Mouse (Mus musculus) midbrain, embryonic 14.5 days (tissue): ENCODE results near the gene Atp10b. TPM values are rescaled to one million over a fixed set of nuclear protein-coding genes. Genes with fewer than 3 reads are reported as not detected.
"Not testable (repeated sequence)": the region's sequence is repeated elsewhere in the genome, so short reads cannot be mapped to it uniquely, and the experiment has no call there.

Experiments used
- ATAC-seq: fragments of 200-750 bp; cut with Nextera tagmentation; 2 replicates; pipeline ENCODE4 v1.8.0; 2017; ENCODE audit warnings: moderate number of reproducible peaks, moderate library complexity; ENCODE audit not compliant: low FRiP score, low TSS enrichment
- DNase-seq: peaks from one replicate; pipeline ENCODE4 v3.0.0-alpha.2; 2015
- H3K27ac ChIP-seq: fragments of 300-500 bp; sonication (generic); replicated peaks from 2 replicates; pipeline ENCODE4 v1.5.1; 2014; ENCODE audit warnings: mild to moderate bottlenecking, low read depth, low read length, moderate library complexity
- H3K27me3 ChIP-seq: fragments of 300-500 bp; sonication (generic); 2 replicates; pipeline ENCODE4 v1.6.1; 2014; ENCODE audit warnings: low read length, control low read depth, mixed read lengths; ENCODE audit not compliant: control insufficient read depth, insufficient read depth
- H3K36me3 ChIP-seq: fragments of 300-500 bp; sonication (generic); 2 replicates; pipeline ENCODE4 v1.6.1; 2014; ENCODE audit warnings: low read length, control low read depth; ENCODE audit not compliant: control insufficient read depth, insufficient read depth
- H3K4me1 ChIP-seq: fragments of 300-500 bp; sonication (generic); 2 replicates; pipeline ENCODE4 v1.6.1; 2014; ENCODE audit warnings: mild to moderate bottlenecking, antibody characterized with exemption, low read length, control low read depth; ENCODE audit not compliant: control insufficient read depth, insufficient read depth
- H3K4me2 ChIP-seq: fragments of 300-500 bp; sonication (generic); 2 replicates; pipeline ENCODE4 v1.6.1; 2014; ENCODE audit warnings: mild to moderate bottlenecking, low read length, moderate library complexity
- H3K4me3 ChIP-seq: fragments of 300-500 bp; sonication (generic); replicated peaks from 2 replicates; pipeline ENCODE4 v1.5.1; 2014; ENCODE audit warnings: low read depth, low read length
- H3K9ac ChIP-seq: fragments of 300-500 bp; sonication (generic); replicated peaks from 2 replicates; pipeline ENCODE4 v1.6.1; 2014; ENCODE audit warnings: mild to moderate bottlenecking, low read length, moderate library complexity
- H3K9me3 ChIP-seq: fragments of 300-500 bp; sonication (generic); 2 replicates; pipeline ENCODE4 v1.6.1; 2016; ENCODE audit warnings: low read length, control low read depth, mixed read lengths; ENCODE audit not compliant: control insufficient read depth
- WGBS: fragments of 180-500 bp; shearing (Covaris S2); extraction: QIAGEN DNeasy Blood & Tissue Kit; methylation state at CpG from one replicate; pipeline ENCODE4 v1.1.7; 2014; 5-methylcytosine and 5-hydroxymethylcytosine counted together
- polyA plus RNA-seq: library from polyadenylated mRNA; unstranded; fragments of >200 nt; fragmentation: Nextera tagmentation; extraction: Ambion mirVana; gene quantifications from 2 replicates; pipeline ENCODE4 v1.2.1, GENCODE M21; 2014

The Atp10b gene
- polyA plus RNA-seq, result 0.23 and 0.29 TPM in 2 replicates

DNA sequence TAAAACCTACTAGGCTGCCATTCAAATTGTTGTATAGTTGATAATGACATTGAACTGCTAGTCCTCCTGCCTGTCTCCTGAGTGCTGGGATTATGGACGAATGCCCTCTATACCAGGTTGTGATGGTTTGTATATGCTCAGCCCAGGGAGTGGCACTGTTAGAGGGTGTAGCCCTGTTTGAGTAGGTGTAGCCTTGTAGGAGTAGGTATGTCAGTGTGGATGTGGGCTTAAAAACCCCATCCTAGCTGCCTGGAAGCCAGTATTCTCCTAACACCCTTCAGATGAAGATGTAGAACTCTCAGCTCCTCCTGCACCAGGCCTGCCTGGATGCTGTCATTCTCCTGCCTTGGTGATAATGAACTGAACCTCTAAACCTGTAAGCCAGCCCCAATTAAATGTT, at the start of gene Atp10b:
Atp10b (plus strand) TSS at position 301 of the 400 bp plus-strand sequence.
- Histone ChIP-seq H3K27me3 (no peaks in the 10 kb centered on the region), H3K9me3 (no peaks in the 10 kb centered on the region), H3K36me3 (no peaks in the 10 kb centered on the region), H3K4me3 (no peak within 1 kb of the TSS), H3K4me1 (no peaks in the 10 kb centered on the region), H3K27ac (no peak within 1 kb of the TSS), H3K9ac (no peak within 1 kb of the TSS), H3K4me2 (no peak within 1 kb of the TSS)
- 62% methylated on average over 1 of the region's 1 CpGs for WGBS
- ATAC-seq (no peak), DNase-seq (no peak)

DNA sequence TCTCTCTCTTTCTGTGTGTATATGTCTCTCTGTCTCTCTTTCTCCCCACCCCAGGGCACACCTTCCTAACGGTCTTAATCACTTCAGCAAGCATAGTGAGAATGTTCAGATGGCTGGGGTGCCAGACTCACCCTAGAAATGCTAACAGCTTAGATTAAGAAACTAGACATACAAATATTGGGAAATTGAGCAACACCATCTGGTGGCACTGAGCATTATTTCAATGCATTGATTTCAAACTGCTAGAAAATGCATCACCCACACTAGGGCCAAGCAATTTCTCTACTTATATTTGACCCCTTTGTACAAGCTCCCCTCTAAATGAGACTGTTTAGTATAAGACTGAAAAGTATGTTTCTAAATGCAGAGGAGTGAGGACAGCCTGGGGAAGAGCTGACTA, 48.3 kb upstream of the Atp10b start:
- no peak overlapping the region for H3K27ac ChIP-seq
- DNase-seq (peak; percentile 21), ATAC-seq (no peak)
- no peaks in the 10 kb centered on the region for H3K27me3 ChIP-seq
- H3K36me3 ChIP-seq, result no peaks in the 10 kb centered on the region
- H3K9ac ChIP-seq, result no peak overlapping the region
- no peak overlapping the region for H3K4me3 ChIP-seq
- H3K4me1 ChIP-seq, result no peaks in the 10 kb centered on the region
- H3K9me3 ChIP-seq, result no peaks in the 10 kb centered on the region
- 74% methylated on average over 1 of the region's 1 CpGs for WGBS
- no peak overlapping the region for H3K4me2 ChIP-seq

DNA sequence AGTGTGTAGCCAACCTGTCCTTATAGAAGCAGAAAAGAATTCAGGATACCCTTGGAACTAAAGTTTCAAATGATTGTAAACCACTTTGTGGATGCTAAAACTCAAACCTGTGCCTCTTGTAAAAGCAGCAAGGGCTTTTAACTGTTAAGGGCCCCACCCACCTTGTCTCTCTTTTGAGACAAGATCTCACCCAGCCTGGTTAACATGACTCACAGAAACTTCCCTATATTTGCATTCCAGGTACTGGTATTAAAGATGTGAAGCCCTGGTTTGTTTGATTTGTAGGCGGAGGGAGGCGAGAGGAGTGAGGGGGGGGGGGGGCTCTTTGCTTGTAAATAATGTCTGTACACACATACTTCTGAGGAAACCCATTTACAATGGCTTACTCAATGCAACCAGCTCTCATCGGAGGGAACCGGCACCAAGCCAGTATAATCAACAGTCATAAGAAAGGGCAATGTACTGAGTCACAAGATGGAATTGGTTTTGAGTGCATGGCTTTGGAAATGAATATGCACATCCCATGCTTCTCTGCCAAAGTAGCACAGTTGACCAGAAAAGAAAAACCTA, 23.7 kb upstream of the Atp10b start:
- no peaks in the 10 kb centered on the region for H3K27me3 ChIP-seq
- ATAC-seq, result no peak
- H3K9ac ChIP-seq, result no peak overlapping the region
- no peaks in the 10 kb centered on the region for H3K36me3 ChIP-seq
- no peak overlapping the region for H3K27ac ChIP-seq
- H3K4me1 ChIP-seq, result no peaks in the 10 kb centered on the region
- no peak overlapping the region for H3K4me2 ChIP-seq
- H3K9me3 ChIP-seq, result no peaks in the 10 kb centered on the region; the same call in 1 of the 2 replicates
- H3K4me3 ChIP-seq, result no peak overlapping the region
- WGBS, result 92% methylated on average over 4 of the region's 4 CpGs
- DNase-seq, result no peak

DNA sequence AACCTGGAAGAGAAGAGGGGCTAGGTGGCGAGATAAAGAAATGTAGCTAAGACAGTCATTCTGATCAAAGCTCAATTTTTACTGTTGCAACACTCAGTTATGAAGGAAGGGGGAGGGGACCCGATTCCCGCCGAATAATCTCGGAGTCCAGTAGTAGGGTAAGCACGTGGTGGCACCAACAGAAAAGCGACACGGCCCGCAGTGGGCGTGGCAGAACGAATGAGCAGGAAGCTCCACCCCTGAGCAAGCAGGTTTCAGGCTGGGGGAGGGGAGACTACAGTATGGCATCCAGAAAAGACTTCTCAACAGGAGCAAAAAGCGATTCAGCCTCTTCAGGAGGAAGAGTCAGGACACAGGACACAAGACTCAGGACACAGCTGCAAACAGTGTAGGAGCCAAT, 23.1 kb upstream of the Atp10b start:
- H3K27me3 ChIP-seq, H3K36me3 ChIP-seq, DNase-seq, ATAC-seq, H3K27ac ChIP-seq, H3K9ac ChIP-seq, H3K9me3 ChIP-seq, H3K4me1 ChIP-seq, H3K4me3 ChIP-seq, H3K4me2 ChIP-seq: not testable (repeated sequence)
- 82% methylated on average over 12 of the region's 12 CpGs for WGBS

DNA sequence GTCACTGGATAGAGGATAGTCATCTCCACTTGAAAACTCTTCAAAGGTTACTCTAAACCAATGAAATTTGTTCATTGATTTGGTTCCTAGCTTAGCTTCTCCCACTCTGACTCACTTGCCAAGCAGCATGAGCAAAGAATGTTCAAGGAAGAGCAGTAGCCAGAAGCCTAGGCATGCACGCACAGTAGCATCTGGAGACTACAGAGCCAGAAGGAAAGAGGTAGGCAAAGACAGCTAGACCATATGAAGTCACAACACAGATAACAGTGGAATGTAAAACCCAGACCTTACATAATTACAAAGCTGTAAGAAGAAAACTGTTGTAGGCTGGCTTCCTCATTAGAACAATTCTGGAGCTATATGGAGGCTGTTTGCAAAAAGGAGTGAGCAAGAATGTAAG, 8.4 kb upstream of the Atp10b start:
- no peaks in the 10 kb centered on the region for H3K27me3 ChIP-seq
- no peak overlapping the region for H3K9ac ChIP-seq
- no peak for ATAC-seq
- DNase-seq, result no peak
- no peak overlapping the region for H3K4me2 ChIP-seq
- no peak overlapping the region for H3K4me3 ChIP-seq
- no peak overlapping the region for H3K27ac ChIP-seq
- WGBS, result 96% methylated on average over 1 of the region's 1 CpGs
- no peaks in the 10 kb centered on the region for H3K36me3 ChIP-seq
- H3K4me1 ChIP-seq, result no peaks in the 10 kb centered on the region
- no peaks in the 10 kb centered on the region for H3K9me3 ChIP-seq

DNA sequence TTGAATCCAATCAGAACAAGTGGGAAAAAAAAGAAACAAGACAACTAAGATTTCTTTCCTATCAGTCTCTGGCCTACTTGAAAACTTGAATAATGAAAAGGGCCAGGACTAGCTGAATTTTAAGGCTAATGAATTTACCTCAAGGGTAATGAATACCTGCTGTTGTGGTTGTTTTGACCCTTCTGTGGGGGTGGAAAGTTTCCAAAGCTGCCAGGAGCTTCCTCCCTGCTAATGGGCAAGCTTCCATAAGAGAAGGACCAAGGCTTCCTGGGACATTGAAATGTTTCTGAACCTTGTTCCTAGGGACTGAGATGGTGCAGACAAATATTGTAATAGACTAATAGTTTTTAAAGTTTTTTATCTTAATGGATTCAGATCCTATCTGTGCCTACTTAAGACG, 6.9 kb upstream of the Atp10b start:
- Histone ChIP-seq H3K4me3 (no peak overlapping the region), H3K4me1 (no peaks in the 10 kb centered on the region), H3K27me3 (no peaks in the 10 kb centered on the region), H3K9me3 (no peaks in the 10 kb centered on the region), H3K9ac (no peak overlapping the region), H3K27ac (no peak overlapping the region), H3K36me3 (no peaks in the 10 kb centered on the region), H3K4me2 (no peak overlapping the region)
- ATAC-seq (no peak), DNase-seq (no peak)
- 95% methylated on average over 1 of the region's 1 CpGs for WGBS

DNA sequence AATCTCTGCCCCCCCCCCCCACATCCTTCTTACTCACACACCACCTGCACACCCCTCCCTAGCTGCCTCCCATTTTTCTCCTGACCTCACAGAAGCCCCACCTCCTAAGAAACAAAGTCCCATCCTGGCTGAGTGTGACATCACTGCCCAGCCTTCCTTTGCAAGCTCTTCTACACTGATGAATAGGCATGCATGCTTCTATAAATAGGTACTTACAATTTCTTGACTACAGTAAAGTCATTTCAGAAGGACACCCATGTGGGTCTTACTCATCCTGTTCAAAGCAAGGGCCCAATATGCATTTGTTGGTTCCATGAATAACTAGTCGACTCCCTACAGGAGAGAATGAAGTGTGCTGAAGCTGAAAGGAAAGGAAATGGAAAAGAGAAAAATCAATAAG, 5.5 kb upstream of the Atp10b start:
- Histone ChIP-seq H3K4me2 (no peak overlapping the region), H3K27me3 (no peaks in the 10 kb centered on the region), H3K4me1 (no peaks in the 10 kb centered on the region), H3K27ac (no peak overlapping the region), H3K9me3 (no peaks in the 10 kb centered on the region), H3K36me3 (no peaks in the 10 kb centered on the region), H3K4me3 (no peak overlapping the region), H3K9ac (no peak overlapping the region)
- DNase-seq (no peak), ATAC-seq (no peak)
- 95% methylated on average over 1 of the region's 1 CpGs for WGBS

DNA sequence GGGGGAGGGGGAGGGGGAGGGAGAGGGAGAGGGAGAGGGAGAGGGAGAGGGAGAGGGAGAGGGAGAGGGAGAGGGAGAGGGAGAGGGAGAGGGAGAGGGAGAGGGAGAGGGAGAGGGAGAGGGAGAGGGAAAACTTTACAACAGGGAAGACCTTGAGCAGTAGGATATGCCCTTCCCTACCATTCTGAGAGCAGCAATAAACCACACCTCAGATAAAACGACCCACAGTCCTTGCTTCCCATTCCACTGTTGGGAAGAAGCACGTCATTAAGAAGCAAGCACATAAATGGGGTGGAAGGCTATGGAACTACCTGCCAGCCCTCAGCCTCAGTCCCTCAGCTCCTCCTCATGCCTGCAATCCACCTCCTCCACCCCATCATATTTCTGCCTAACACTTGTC, 4.8 kb upstream of the Atp10b start:
- WGBS, result 73% methylated on average over 2 of the region's 2 CpGs
- DNase-seq, H3K27ac ChIP-seq, H3K36me3 ChIP-seq, H3K4me2 ChIP-seq, H3K27me3 ChIP-seq, ATAC-seq, H3K4me1 ChIP-seq, H3K4me3 ChIP-seq, H3K9ac ChIP-seq, H3K9me3 ChIP-seq: not testable (repeated sequence)

DNA sequence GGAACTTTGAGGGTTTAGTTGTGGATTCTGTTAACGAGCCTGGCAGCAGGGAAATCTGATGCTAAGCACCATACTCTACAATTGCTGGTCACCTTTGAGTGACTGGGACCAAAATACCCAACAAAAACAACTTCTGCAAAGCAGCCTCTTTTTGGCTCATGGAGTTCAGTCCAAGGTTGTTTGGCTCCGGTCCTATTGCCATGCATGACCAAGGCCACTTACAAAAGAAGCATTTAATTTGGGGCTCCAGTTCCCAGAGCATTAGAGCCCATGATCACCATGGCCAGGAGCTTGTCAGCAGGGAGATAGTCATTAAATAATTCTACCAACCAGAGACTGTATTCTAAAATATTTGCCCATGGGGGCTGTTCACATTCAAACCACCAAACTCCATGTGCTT, 2.3 kb upstream of the Atp10b start:
- Histone ChIP-seq H3K9ac (no peak overlapping the region), H3K4me2 (no peak overlapping the region), H3K27me3 (no peaks in the 10 kb centered on the region), H3K4me3 (no peak overlapping the region), H3K36me3 (no peaks in the 10 kb centered on the region), H3K27ac (no peak overlapping the region), H3K9me3 (no peaks in the 10 kb centered on the region), H3K4me1 (no peaks in the 10 kb centered on the region)
- 72% methylated on average over 2 of the region's 2 CpGs for WGBS
- DNase-seq (no peak), ATAC-seq (no peak)
